Comparison of ENCODE assay signal across 9 mouse cellular contexts in the genomic region with DNA sequence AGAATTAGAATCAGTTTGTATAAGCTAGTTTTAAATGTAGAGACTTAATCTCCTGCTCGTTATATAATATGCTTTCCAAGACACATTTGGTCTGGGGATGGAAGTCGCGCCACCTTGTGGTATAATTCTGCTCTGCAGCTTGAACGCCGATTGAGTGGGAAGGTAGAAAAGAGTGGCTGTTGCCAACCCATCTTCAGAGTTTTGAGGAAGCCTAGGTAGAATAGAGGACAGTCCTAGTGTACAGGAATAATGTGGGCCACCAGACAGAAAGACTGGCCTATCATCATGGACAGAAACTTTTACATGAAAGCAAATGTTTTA. TPM values are rescaled to one million over a fixed set of nuclear protein-coding genes. Genes with fewer than 3 reads are reported as not detected.
DNase-seq lines count a peak whose midpoint lies in the region; ATAC-seq and TF ChIP-seq lines count a peak whose summit lies in the region.
"Had no signal": no experiment of that assay in that cellular context is flagged by ENCODE, and none has a peak within 500 bp of the region (broad histone marks: within the 10 kb centered on the region; RNA-seq: fewer than 3 reads in every experiment).

No protein-coding gene starts in this region.

- H3K4me2 ChIP-seq in lung, postnatal 0 days (replicated peaks; ENCODE audit: low read depth, low read length), result no peak overlapping the region
- H3K4me2 ChIP-seq: lung, embryonic 15.5 days had no signal

- WGBS in embryonic facial prominence, embryonic 10.5 days, result 14% methylated on average over 5 of the region's 5 CpGs
- 14% methylated on average over 5 of the region's 5 CpGs for WGBS in lung, postnatal 0 days

- no peak for TF ChIP-seq EP300 in lung, postnatal 0 days (IDR thresholded peaks at IDR 0.05)

- no peaks in the 10 kb centered on the region for H3K9me3 ChIP-seq in embryonic facial prominence, embryonic 10.5 days
- no peaks in the 10 kb centered on the region for H3K9me3 ChIP-seq in lung, postnatal 0 days (ENCODE audit: low read length)
- H3K9me3 ChIP-seq: lung, embryonic 15.5 days had no signal

- no peak overlapping the region for H3K4me3 ChIP-seq in gastrocnemius, adult 2 months
- no peak overlapping the region for H3K4me3 ChIP-seq in embryonic facial prominence, embryonic 10.5 days
- H3K4me3 ChIP-seq in lung, postnatal 0 days (ENCODE audit: low read depth, low read length), result no peak overlapping the region
- H3K4me3 ChIP-seq: lung, embryonic 15.5 days had no signal

- H3K27ac ChIP-seq in gastrocnemius, adult 2 months, result no peak overlapping the region
- H3K27ac ChIP-seq in embryonic facial prominence, embryonic 10.5 days (replicated peaks), result 0 out of 2 replicates have a peak overlapping the region, but pooled peaks have one; percentile 19
- no peak overlapping the region for H3K27ac ChIP-seq in lung, postnatal 0 days (ENCODE audit: low read length)
- H3K27ac ChIP-seq: lung, embryonic 15.5 days had no signal

- intact Hi-C loops in gastrocnemius, adult 2 months (cut with DNase I), result no loop called here

- no peaks in the 10 kb centered on the region; the same call in 1 of the 2 replicates for H3K27me3 ChIP-seq in embryonic facial prominence, embryonic 10.5 days (replicated peaks; ENCODE audit: low read depth, poor library complexity, severe bottlenecking)
- H3K27me3 ChIP-seq in lung, postnatal 0 days (replicated peaks; ENCODE audit: insufficient read depth, low read length), result no peaks in the 10 kb centered on the region
- H3K27me3 ChIP-seq: lung, embryonic 15.5 days had no signal

- H3K9ac ChIP-seq in lung, postnatal 0 days (replicated peaks; ENCODE audit: low read depth), result no peak overlapping the region
- H3K9ac ChIP-seq: lung, embryonic 15.5 days had no signal

- H3K36me3 ChIP-seq in embryonic facial prominence, embryonic 10.5 days (replicated peaks), result no peaks in the 10 kb centered on the region
- no peaks in the 10 kb centered on the region for H3K36me3 ChIP-seq in lung, postnatal 0 days (ENCODE audit: insufficient read depth, low read length)
- H3K36me3 ChIP-seq: lung, embryonic 15.5 days had no signal

- peak; percentile 58 for TF ChIP-seq CTCF in gastrocnemius, adult 2 months (IDR thresholded peaks at IDR 0.05)
- TF ChIP-seq CTCF in lung, postnatal 0 days (IDR thresholded peaks at IDR 0.05), result peak; percentile 72

- DNase-seq in gastrocnemius, adult 2 months, result peak; percentile 18
- no peak for DNase-seq in gastrocnemius, adult 8-10 months (ENCODE audit: low spot score in 2 of 2)
- DNase-seq in A20 (ENCODE audit: low read depth, low spot score), result peak; percentile 40
- peak; percentile 66 for DNase-seq in adrenal gland, postnatal 10 days
- DNase-seq in embryonic facial prominence, embryonic 10.5 days (ENCODE audit: low spot score), result peak; percentile 50
- peak; percentile 7 to 69 for DNase-seq in layer of hippocampus, adult 8-10 months (ENCODE audit: low spot score in 2 of 2)
- peak; percentile 32 for DNase-seq in lung, postnatal 0 days (ENCODE audit: low spot score)
- DNase-seq in telencephalon, adult 2 months (ENCODE audit: low read depth, low spot score), result peak; percentile 24

- ATAC-seq in lung, postnatal 0 days, result no peak

- no peaks in the 10 kb centered on the region for H3K4me1 ChIP-seq in embryonic facial prominence, embryonic 10.5 days
- H3K4me1 ChIP-seq in lung, postnatal 0 days (ENCODE audit: insufficient read depth, low read depth, low read length), result no peaks in the 10 kb centered on the region
- H3K4me1 ChIP-seq: lung, embryonic 15.5 days had no signal

RNA-seq across cellular contexts. Expression of a gene that starts 11.1 kb away (rescaled TPM):
- not detected for total RNA-seq in gastrocnemius, adult 2 months (2021)
- not detected for total RNA-seq in gastrocnemius, adult 8-10 months (2022)
- total RNA-seq in adrenal gland, postnatal 10 days (2021), result 10 to 100 TPM; 12.1 to 13.5 TPM
- polyA plus RNA-seq in embryonic facial prominence, embryonic 10.5 days (2016; fragmentation: Nextera tagmentation; extraction: Ambion mirVana), result 96.6 and 96.9 TPM in 2 replicates
- total RNA-seq in layer of hippocampus, adult 8-10 months (2022), result 10 to 100 TPM; 16.9 to 22.5 (median 19.1) TPM
- 223 and 297 TPM in 2 replicates for polyA plus RNA-seq in lung, postnatal 0 days (2015; fragmentation: Nextera tagmentation; extraction: Ambion mirVana)

RNA-seq across cellular contexts. Expression of a gene that starts 42.6 kb away (rescaled TPM):
- total RNA-seq in gastrocnemius, adult 2 months (2021), result not detected
- not detected for total RNA-seq in gastrocnemius, adult 8-10 months (2022)
- total RNA-seq in adrenal gland, postnatal 10 days (2021), result not detected
- not detected in 2 replicates for polyA plus RNA-seq in embryonic facial prominence, embryonic 10.5 days (2016; fragmentation: Nextera tagmentation; extraction: Ambion mirVana)
- total RNA-seq in layer of hippocampus, adult 8-10 months (2022), result not detected
- polyA plus RNA-seq in lung, postnatal 0 days (2015; fragmentation: Nextera tagmentation; extraction: Ambion mirVana), result 0.07 and 0.08 TPM in 2 replicates

RNA-seq across cellular contexts. Expression of a gene that starts 44.4 kb away (rescaled TPM):
- total RNA-seq in gastrocnemius, adult 2 months (2021), result 10 to 100 TPM in 1 of 2 experiments, 1 to 10 TPM in 1; 9.5 to 11.2 TPM
- 1 to 10 TPM; 3.7 to 6.0 (median 5.1) TPM for total RNA-seq in gastrocnemius, adult 8-10 months (2022)
- total RNA-seq in adrenal gland, postnatal 10 days (2021), result 10 to 100 TPM; 43.3 to 53.2 TPM
- 209 and 213 TPM in 2 replicates for polyA plus RNA-seq in embryonic facial prominence, embryonic 10.5 days (2016; fragmentation: Nextera tagmentation; extraction: Ambion mirVana)
- total RNA-seq in layer of hippocampus, adult 8-10 months (2022), result 10 to 100 TPM; 30.2 to 41.4 (median 34.4) TPM
- polyA plus RNA-seq in lung, postnatal 0 days (2015; fragmentation: Nextera tagmentation; extraction: Ambion mirVana), result 134 and 185 TPM in 2 replicates

RNA-seq across cellular contexts. Expression of a gene that starts 59.7 kb away (rescaled TPM):
- total RNA-seq in gastrocnemius, adult 2 months (2021), result under 1 TPM in 1 of 2 experiments, not detected in 1; 0.70 TPM
- total RNA-seq in gastrocnemius, adult 8-10 months (2022), result under 1 TPM in 1 of 4 experiments, not detected in 3; 0.43 TPM
- 10 to 100 TPM; 34.5 to 38.8 TPM for total RNA-seq in adrenal gland, postnatal 10 days (2021)
- polyA plus RNA-seq in embryonic facial prominence, embryonic 10.5 days (2016; fragmentation: Nextera tagmentation; extraction: Ambion mirVana), result 249 and 257 TPM in 2 replicates
- total RNA-seq in layer of hippocampus, adult 8-10 months (2022), result 100 to 1,000 TPM; 274 to 337 (median 308) TPM
- polyA plus RNA-seq in lung, postnatal 0 days (2015; fragmentation: Nextera tagmentation; extraction: Ambion mirVana), result 250 and 327 TPM in 2 replicates

Comparison
In these comparisons a context has a peak if more than half of its experiments do, and no peak if none do; other contexts are left out.
1. DNase-seq: peak in gastrocnemius, adult 2 months (single experiment), A20 (single experiment), adrenal gland, postnatal 10 days (single experiment), embryonic facial prominence, embryonic 10.5 days (single experiment), layer of hippocampus, adult 8-10 months (2 of 2), lung, postnatal 0 days (single experiment) and telencephalon, adult 2 months (single experiment); none in gastrocnemius, adult 8-10 months (0 of 2).
2. RNA of a gene that starts 11.1 kb away (total RNA-seq): 16.9 to 22.5 TPM in layer of hippocampus, adult 8-10 months and 12.1 to 13.5 TPM in adrenal gland, postnatal 10 days; not detected in gastrocnemius, adult 2 months and not detected in gastrocnemius, adult 8-10 months; every median in the first group is over 10 times any median in the second.